Mouse (Mus musculus) thymus, postnatal 25 days (tissue): ENCODE results near the gene Ano9.
A peak's percentile ranks its signal among the peaks of the same experiment; 100 is the strongest.

Source experiments
- DNase-seq: peaks from one replicate; pipeline ENCODE4 v3.0.0; 2022

Gene Ano9

GRCm38 (mm10) chr7:141099911-141100691, 17.5 kb downstream of the Ano9 start, which contains the start of gene Sigirr:
Gene Sigirr (minus strand): TSS chr7:141100572.
- DNase-seq = peak; percentile 76

- no peak for DNase-seq
These were observed 20.4 kb downstream of the Ano9 start for GRCm38 (mm10) chr7:141097177-141097576.

GRCm38 (mm10) chr7:141096649-141097056, 21.0 kb downstream of the Ano9 start:
- DNase-seq = peak; percentile 95

GRCm38 (mm10) chr7:141096021-141096420, 21.6 kb downstream of the Ano9 start:
- peak; percentile 63 for DNase-seq

- DNase-seq = no peak
These were observed 23.0 kb downstream of the Ano9 start for GRCm38 (mm10) chr7:141094487-141095205.

GRCm38 (mm10) chr7:141093950-141094349, 23.7 kb downstream of the Ano9 start:
- no peak for DNase-seq

GRCm38 (mm10) chr7:141092051-141092735, 25.4 kb downstream of the Ano9 start:
- DNase-seq = peak; percentile 88

GRCm38 (mm10) chr7:141090228-141090627, 27.4 kb downstream of the Ano9 start:
- no peak for DNase-seq

- DNase-seq = peak; percentile 52
These were observed 29.1 kb downstream of the Ano9 start for GRCm38 (mm10) chr7:141088473-141088872.

GRCm38 (mm10) chr7:141087894-141088293, 29.7 kb downstream of the Ano9 start:
- peak; percentile 69 for DNase-seq

- DNase-seq = no peak
These were observed 37.8 kb downstream of the Ano9 start for GRCm38 (mm10) chr7:141079481-141080449.

GRCm38 (mm10) chr7:141078876-141079275, 38.7 kb downstream of the Ano9 start:
- no peak for DNase-seq

- no peak for DNase-seq
These were observed 39.8 kb downstream of the Ano9 start, which contains the start of gene Pkp3 for GRCm38 (mm10) chr7:141077841-141078240. Gene Pkp3 (plus strand): TSS chr7:141078218.

GRCm38 (mm10) chr7:141073782-141074181, 43.8 kb downstream of the Ano9 start:
- no peak for DNase-seq

GRCm38 (mm10) chr7:141072017-141072745, 45.4 kb downstream of the Ano9 start:
- peak; percentile 81 for DNase-seq

- peak; percentile 78 for DNase-seq
These were observed 47.3 kb downstream of the Ano9 start for GRCm38 (mm10) chr7:141070058-141070862.

- no peak for DNase-seq
These were observed 49.3 kb downstream of the Ano9 start for GRCm38 (mm10) chr7:141068351-141068750.

- DNase-seq = no peak
These were observed 53.0 kb downstream of the Ano9 start for GRCm38 (mm10) chr7:141064576-141064975.

- DNase-seq = no peak
These were observed 53.4 kb downstream of the Ano9 start for GRCm38 (mm10) chr7:141064175-141064574.

GRCm38 (mm10) chr7:141063353-141063752, 54.3 kb downstream of the Ano9 start:
- no peak for DNase-seq

GRCm38 (mm10) chr7:141062525-141062924, 55.1 kb downstream of the Ano9 start:
- DNase-seq = no peak
